Mouse (Mus musculus) myocyte (in vitro differentiated cells): Measurements from ENCODE around the gene Smg6.

Source experiments
- CEBPB ChIP-seq: IDR thresholded peaks from 2 replicates; pipeline ENCODE4 v1.6.1; 2011; ENCODE audit warnings: mild to moderate bottlenecking, moderate library complexity; ENCODE audit not compliant: poor library complexity, insufficient read depth, severe bottlenecking
- MAX ChIP-seq: IDR thresholded peaks from one replicate; pipeline ENCODE4 v1.6.1; 2011; ENCODE audit warnings: low read depth, mild to moderate bottlenecking, control low read depth
- MYOD1 ChIP-seq, 3 experiments: IDR thresholded peaks; one replicate each; pipeline ENCODE4 v1.6.1; 2011; ENCODE audit warnings: control low read depth in 2 of 3, low read depth in 2 of 3, mild to moderate bottlenecking in 2 of 3, moderate library complexity in 1 of 3; ENCODE audit not compliant: insufficient read length in 2 of 3, control insufficient read depth in 1 of 3
- MYOG ChIP-seq, 3 experiments: IDR thresholded peaks; one replicate each; pipeline ENCODE4 v1.6.1; 2011; ENCODE audit warnings: control low read depth in 2 of 3, low read depth in 2 of 3, mild to moderate bottlenecking in 2 of 3; ENCODE audit not compliant: insufficient read length in 2 of 3, control insufficient read depth in 1 of 3, insufficient read depth in 1 of 3
- POLR2A ChIP-seq: IDR thresholded peaks from one replicate; pipeline ENCODE4 v1.6.1; 2011; ENCODE audit warnings: low read depth, mild to moderate bottlenecking, control low read depth, moderate library complexity; ENCODE audit not compliant: insufficient read length
- SRF ChIP-seq: IDR thresholded peaks from one replicate; pipeline ENCODE4 v1.6.1; 2011; ENCODE audit warnings: low read depth; ENCODE audit not compliant: control insufficient read depth, insufficient read length
- TCF12 ChIP-seq: IDR thresholded peaks from one replicate; pipeline ENCODE4 v1.6.1; 2011; ENCODE audit warnings: mild to moderate bottlenecking, control low read depth; ENCODE audit not compliant: poor library complexity, insufficient read depth, severe bottlenecking
- TCF3 ChIP-seq: IDR thresholded peaks from one replicate; pipeline ENCODE4 v1.6.1; 2011; ENCODE audit warnings: low read depth, control low read depth; ENCODE audit not compliant: insufficient read length

- TF ChIP-seq POLR2A: no peak
- no peak for TF ChIP-seq CEBPB
- no peak for TF ChIP-seq MYOG (IDR thresholded peaks at IDR 0.05; ENCODE audit: control insufficient read depth in 1 of 3, insufficient read depth in 1 of 3, insufficient read length in 2 of 3, low read depth in 2 of 3)
- TF ChIP-seq SRF: no peak
- no peak for TF ChIP-seq MYOD1 (IDR thresholded peaks at IDR 0.05; ENCODE audit: control insufficient read depth in 1 of 3, insufficient read length in 2 of 3, low read depth in 2 of 3)
- TF ChIP-seq TCF3: no peak
- TF ChIP-seq MAX: no peak
- TF ChIP-seq TCF12: no peak
Observed at GRCm38 (mm10) chr11:75064266-75064665, 138.6 kb downstream of the Smg6 start.
